Mouse (Mus musculus): ENCODE results near the gene Map4k5.

DNA sequence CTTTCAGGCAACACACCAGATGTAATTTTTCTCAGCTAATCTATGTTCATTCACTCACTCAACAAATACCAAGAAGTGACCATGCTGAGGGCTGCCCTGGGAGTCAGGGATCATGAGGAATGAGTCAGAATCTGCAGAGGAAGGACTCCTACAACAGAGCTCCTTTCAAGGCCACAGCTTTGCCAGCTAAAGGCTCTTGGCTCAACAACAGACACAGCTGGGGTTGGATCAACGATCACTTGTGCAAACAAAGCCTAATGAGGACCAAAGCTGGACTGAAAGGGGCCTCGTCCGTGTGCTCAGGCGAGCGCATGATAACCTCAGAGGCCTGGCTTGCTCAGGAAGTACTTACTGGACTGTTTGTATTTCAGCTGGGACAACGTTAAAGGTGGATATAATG lies 78.7 kb downstream of the Map4k5 start:
- TF ChIP-seq POLR2A (IDR thresholded peaks at IDR 0.05; ENCODE audit: control insufficient read depth, low read depth, low read length) (no peak), CTCF (IDR thresholded peaks at IDR 0.05; ENCODE audit: control insufficient read depth, insufficient read depth, insufficient replicate concordance, low read depth, low read length) (no peak)
